Mouse (Mus musculus) limb, embryonic 11.5 days (tissue): Measurements from ENCODE around the gene Ghrh. TPM values are rescaled to one million over a fixed set of nuclear protein-coding genes. Genes with fewer than 3 reads are reported as not detected.
A peak's percentile ranks its signal among the peaks of the same experiment; 100 is the strongest.

Experiments
- ATAC-seq: fragments of 200-750 bp; cut with Nextera tagmentation; 2 replicates; pipeline ENCODE4 v1.8.0; 2017; ENCODE audit warnings: low read depth; ENCODE audit not compliant: insufficient number of reproducible peaks, low FRiP score, low TSS enrichment
- DNase-seq: peaks from one replicate; pipeline ENCODE4 v3.0.0-alpha.2; 2015; ENCODE audit warnings: low spot score
- H3K27ac ChIP-seq: fragments of 300-500 bp; sonication (generic); replicated peaks from 2 replicates; pipeline ENCODE4 v1.5.1; 2014; ENCODE audit warnings: low read depth, mild to moderate bottlenecking, low read length
- H3K27me3 ChIP-seq: fragments of 300-500 bp; sonication (generic); 2 replicates; pipeline ENCODE4 v1.6.1; 2014; ENCODE audit warnings: mild to moderate bottlenecking, low read length, mixed read lengths; ENCODE audit not compliant: control insufficient read depth, insufficient read depth
- H3K36me3 ChIP-seq: fragments of 300-500 bp; sonication (generic); 2 replicates; pipeline ENCODE4 v1.6.1; 2014; ENCODE audit warnings: mild to moderate bottlenecking, low read length, moderate library complexity, mixed read lengths; ENCODE audit not compliant: control insufficient read depth, insufficient read depth
- H3K4me1 ChIP-seq: fragments of 300-500 bp; sonication (generic); 2 replicates; pipeline ENCODE4 v1.6.1; 2014; ENCODE audit warnings: low read length, mixed read lengths; ENCODE audit not compliant: control insufficient read depth, insufficient read depth
- H3K4me2 ChIP-seq: fragments of 300-500 bp; sonication (generic); 2 replicates; pipeline ENCODE4 v1.6.1; 2014; ENCODE audit warnings: low read depth, mild to moderate bottlenecking, moderate library complexity; ENCODE audit not compliant: severe bottlenecking
- H3K4me3 ChIP-seq: fragments of 300-500 bp; sonication (generic); 2 replicates; pipeline ENCODE4 v1.5.1; 2014; ENCODE audit warnings: low read depth, low read length
- H3K9ac ChIP-seq: fragments of 300-500 bp; sonication (generic); 2 replicates; pipeline ENCODE4 v1.6.1; 2014; ENCODE audit warnings: mild to moderate bottlenecking, low read length
- H3K9me3 ChIP-seq: fragments of 300-500 bp; sonication (generic); 2 replicates; pipeline ENCODE4 v1.6.1; 2016; ENCODE audit warnings: low read length; ENCODE audit not compliant: control insufficient read depth
- WGBS: fragments of 180-500 bp; shearing (Covaris S2); extraction: QIAGEN DNeasy Blood & Tissue Kit; methylation state at CpG from one replicate; pipeline ENCODE4 v1.1.7; 2014; 5-methylcytosine and 5-hydroxymethylcytosine counted together
- polyA plus RNA-seq: library from polyadenylated mRNA; unstranded; fragments of >200 nt; fragmentation: Nextera tagmentation; extraction: Ambion mirVana; gene quantifications from 2 replicates; pipeline ENCODE4 v1.2.1, GENCODE M21; 2014

The Ghrh gene
- polyA plus RNA-seq, 1 experiment from 2014 or later, result not detected

DNA sequence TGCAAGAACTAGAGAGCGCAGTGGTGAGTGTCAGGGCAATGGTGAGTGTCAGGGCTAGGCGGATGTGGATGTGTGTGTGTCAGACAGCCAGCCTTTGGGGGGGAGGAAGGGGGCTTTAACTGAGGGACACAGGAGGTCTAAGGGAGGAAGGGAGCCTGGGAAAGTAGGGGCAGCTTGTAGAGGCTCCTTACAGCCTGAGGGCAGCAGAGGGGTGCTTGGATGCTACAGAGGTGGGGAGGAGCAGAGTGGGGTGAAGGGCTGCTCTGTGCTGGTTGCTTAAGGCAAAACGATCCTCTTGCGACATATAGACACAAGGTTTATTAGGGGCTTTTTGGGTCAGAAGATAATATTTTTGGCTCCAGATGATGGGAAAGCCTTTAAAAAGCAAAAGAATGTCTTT, 37.5 kb upstream of the Ghrh start:
- DNase-seq (no peak), ATAC-seq (no peak)
- Histone ChIP-seq H3K4me3 (no peak overlapping the region), H3K4me1 (no peaks in the 10 kb centered on the region), H3K27me3 (no peaks in the 10 kb centered on the region), H3K27ac (no peak overlapping the region), H3K9me3 (no peaks in the 10 kb centered on the region), H3K9ac (no peak overlapping the region), H3K4me2 (no peak overlapping the region), H3K36me3 (peaks cover 3% of the 10 kb centered on the region; the same call in 1 of the 2 replicates)
- 86% methylated on average over 4 of the region's 4 CpGs for WGBS

DNA sequence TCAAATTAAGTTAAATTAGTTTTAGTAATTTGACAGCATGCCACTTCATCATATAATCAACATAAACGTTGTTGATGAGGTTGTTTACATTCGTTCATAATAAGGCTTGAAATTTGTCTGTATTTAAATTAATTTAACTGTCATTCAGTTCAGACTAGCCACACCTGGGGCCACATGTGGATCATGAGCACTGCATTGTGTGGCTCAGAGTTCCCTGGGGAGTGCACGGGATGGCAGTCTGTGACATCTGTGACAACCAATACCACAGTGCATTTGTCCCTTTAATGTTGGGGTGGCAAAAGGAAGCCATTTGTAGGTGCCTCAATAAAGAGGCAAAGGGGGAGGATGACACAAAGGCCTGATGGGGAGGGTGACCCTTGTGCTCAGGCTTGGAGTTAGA, 29.7 kb upstream of the Ghrh start:
- H3K4me2 ChIP-seq, result no peak overlapping the region
- H3K27me3 ChIP-seq, result no peaks in the 10 kb centered on the region
- no peak overlapping the region for H3K4me3 ChIP-seq
- no peaks in the 10 kb centered on the region for H3K9me3 ChIP-seq
- no peak for DNase-seq
- H3K4me1 ChIP-seq, result peaks cover 7% of the 10 kb centered on the region; the same call in 1 of the 2 replicates
- 50% methylated on average over 3 of the region's 3 CpGs for WGBS
- H3K36me3 ChIP-seq, result peaks cover 2% of the 10 kb centered on the region; the same call in 1 of the 2 replicates
- no peak for ATAC-seq
- no peak overlapping the region for H3K9ac ChIP-seq
- H3K27ac ChIP-seq, result no peak overlapping the region

DNA sequence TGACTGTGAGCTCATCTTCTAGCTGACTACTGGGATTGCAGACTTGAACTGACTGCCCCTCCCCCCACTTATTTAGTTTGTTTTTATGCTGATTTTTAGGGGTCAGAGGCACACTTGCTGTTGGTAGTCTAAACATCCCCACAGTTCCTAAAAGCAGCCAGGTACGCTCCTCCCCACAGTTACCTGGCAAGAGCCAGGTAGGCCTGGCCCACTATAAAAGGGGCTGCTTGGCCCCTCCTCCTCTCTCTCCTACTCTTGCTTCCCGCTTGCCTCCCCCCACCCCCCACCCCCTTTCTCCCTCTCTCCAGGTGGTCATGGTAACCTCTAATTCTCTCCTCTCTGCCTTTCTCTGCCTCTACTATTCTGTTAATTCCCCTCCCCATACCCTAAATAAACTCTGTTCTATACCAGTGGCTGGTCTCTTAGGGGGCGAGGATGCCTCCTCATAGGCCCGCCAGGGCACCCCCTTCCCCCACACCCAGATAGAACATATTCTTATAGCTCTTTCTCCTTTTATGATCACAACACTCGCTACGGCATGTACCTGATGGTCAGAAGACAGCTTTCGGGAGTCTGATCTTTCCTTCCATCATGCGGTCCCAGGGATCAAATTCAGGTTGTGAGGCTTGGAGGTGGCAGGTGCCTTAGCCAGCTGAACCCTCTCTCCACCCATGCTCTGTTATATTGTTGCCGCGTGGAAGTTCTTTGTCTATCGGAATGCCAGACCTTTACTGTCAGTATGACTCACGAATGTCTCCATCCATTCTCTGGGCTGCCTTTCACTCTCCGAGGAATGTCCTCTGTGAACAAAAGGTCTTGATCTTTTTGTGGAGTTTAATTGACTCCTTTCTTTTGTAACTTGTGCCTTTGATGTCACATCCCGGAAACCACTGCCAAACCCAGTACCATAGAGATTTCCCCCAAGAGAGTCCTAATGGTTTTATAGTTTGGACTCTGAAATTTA, 28.8 kb upstream of the Ghrh start:
- DNase-seq (no peak), ATAC-seq (no peak)
- 0 out of 2 replicates have a peak overlapping the region, but pooled peaks have one; percentile 12 for H3K9ac ChIP-seq
- H3K4me1 ChIP-seq, result peaks cover 7% of the 10 kb centered on the region; the same call in 1 of the 2 replicates
- H3K4me3 ChIP-seq, result no peak overlapping the region
- H3K27ac ChIP-seq, result no peak overlapping the region
- H3K9me3 ChIP-seq, result no peaks in the 10 kb centered on the region
- no peaks in the 10 kb centered on the region for H3K27me3 ChIP-seq
- no peak overlapping the region for H3K4me2 ChIP-seq
- WGBS, result 37% methylated on average over 14 of the region's 14 CpGs
- H3K36me3 ChIP-seq, result peaks cover 2% of the 10 kb centered on the region; the same call in 1 of the 2 replicates

DNA sequence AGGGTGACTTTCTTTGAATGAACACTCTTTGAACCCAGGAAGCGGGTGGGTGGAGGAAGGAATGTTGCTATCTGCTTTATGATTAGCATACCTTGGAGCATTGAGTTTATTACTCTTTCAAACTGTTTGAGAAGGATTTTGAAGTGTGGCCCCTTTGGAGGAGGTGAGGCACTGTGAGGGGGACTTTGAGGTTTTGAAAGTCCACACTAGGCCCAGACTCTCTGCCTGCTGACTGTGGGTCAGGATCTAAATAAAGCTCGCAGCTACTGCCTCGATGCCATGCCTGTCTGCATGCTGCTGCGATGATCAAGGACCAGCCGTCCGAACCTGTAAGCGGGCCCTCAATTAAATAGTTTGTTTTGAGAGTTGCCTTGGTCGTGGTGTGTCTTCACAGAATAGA, 27.7 kb upstream of the Ghrh start:
- ATAC-seq, result no peak
- Histone ChIP-seq H3K27ac (no peak overlapping the region), H3K9ac (no peak overlapping the region), H3K4me1 (peaks cover 7% of the 10 kb centered on the region; the same call in 1 of the 2 replicates), H3K9me3 (no peaks in the 10 kb centered on the region), H3K4me3 (no peak overlapping the region), H3K4me2 (no peak overlapping the region), H3K36me3 (peaks cover 2% of the 10 kb centered on the region; the same call in 1 of the 2 replicates), H3K27me3 (no peaks in the 10 kb centered on the region)
- 59% methylated on average over 8 of the region's 8 CpGs for WGBS
- no peak for DNase-seq

DNA sequence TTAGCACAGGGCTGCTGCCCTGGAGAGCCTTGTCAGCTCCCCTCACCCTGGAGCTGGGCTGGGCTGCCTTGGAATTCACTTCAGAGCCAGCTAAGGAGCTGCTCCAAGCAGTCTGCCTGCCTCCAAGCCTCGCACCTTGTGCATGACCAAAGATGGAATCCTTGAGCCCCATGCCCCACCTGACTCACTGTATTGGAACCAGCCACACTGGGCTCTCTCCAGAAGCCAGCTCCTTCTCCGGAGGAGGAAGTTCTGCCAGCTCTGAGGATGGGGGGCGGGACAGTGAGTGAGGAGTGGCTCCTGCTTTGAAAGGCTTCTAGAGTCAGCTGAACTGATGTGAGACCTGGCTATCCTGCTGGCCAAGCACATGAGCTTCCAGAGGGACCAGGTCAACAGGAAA, 26.4 kb upstream of the Ghrh start:
- no peak overlapping the region for H3K27ac ChIP-seq
- H3K4me1 ChIP-seq, result peaks cover 7% of the 10 kb centered on the region; the same call in 1 of the 2 replicates
- H3K36me3 ChIP-seq, result peaks cover 2% of the 10 kb centered on the region; the same call in 1 of the 2 replicates
- WGBS, result 82% methylated on average over 3 of the region's 3 CpGs
- no peak overlapping the region for H3K9ac ChIP-seq
- no peak overlapping the region for H3K4me2 ChIP-seq
- H3K9me3 ChIP-seq, result no peaks in the 10 kb centered on the region
- no peak overlapping the region for H3K4me3 ChIP-seq
- H3K27me3 ChIP-seq, result no peaks in the 10 kb centered on the region
- DNase-seq (no peak), ATAC-seq (no peak)

DNA sequence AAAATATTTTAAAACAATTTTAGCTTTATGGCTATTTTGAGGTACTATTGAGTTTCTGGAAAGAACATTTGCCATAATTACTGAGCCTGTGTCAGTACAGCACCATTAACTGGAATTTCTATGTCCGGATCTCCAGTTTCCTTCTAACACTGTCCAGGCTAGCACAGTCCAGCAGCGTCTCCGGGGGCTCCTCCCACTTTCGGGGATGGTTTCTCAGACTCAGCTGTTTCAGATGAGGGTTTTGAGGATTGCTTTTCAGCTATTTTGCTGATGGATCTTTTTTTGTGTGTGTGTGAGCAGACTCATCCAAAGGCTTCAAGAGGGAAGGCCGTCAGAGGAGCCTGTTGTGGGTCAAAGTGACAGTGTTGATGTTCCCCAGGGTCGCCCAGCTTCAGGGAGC, 24.4 kb upstream of the Ghrh start:
- H3K27me3 ChIP-seq, result no peaks in the 10 kb centered on the region
- no peak overlapping the region for H3K4me2 ChIP-seq
- peaks cover 2% of the 10 kb centered on the region; the same call in 1 of the 2 replicates for H3K36me3 ChIP-seq
- ATAC-seq (no peak), DNase-seq (no peak)
- no peak overlapping the region for H3K9ac ChIP-seq
- no peaks in the 10 kb centered on the region for H3K9me3 ChIP-seq
- H3K4me3 ChIP-seq, result no peak overlapping the region
- whole genome bisulfite sequencing, result 75% methylated on average over 6 of the region's 6 CpGs
- H3K27ac ChIP-seq, result no peak overlapping the region
- peaks cover 11% of the 10 kb centered on the region for H3K4me1 ChIP-seq

DNA sequence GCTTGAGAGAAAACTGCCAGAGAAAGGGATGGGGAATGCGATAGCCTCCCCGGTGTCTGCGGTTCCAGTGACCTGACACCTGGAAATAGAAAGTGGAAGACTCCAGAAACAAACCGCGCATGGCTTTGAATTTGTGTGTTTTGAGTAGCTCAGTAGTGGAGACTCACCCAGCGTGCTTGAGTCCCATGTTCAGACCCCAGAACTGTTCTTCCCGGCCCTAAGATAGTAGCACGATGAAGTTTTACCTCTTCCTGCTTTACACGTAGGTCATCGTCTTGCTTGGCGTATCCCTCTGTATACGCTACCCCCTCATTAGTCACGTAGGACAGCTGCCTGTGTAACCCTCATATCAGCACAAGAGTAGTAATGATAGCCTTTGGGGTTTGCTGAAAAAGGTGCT, 20.7 kb upstream of the Ghrh start:
- H3K27me3 ChIP-seq, result no peaks in the 10 kb centered on the region
- DNase-seq (no peak), ATAC-seq (peak; percentile 2; the same call in 1 of the 2 replicates)
- peak overlapping the region; percentile 92 for H3K4me3 ChIP-seq
- H3K9ac ChIP-seq, result peak overlapping the region; percentile 97
- no peaks in the 10 kb centered on the region for H3K36me3 ChIP-seq
- peaks cover 4% of the 10 kb centered on the region; the same call in 1 of the 2 replicates for H3K4me1 ChIP-seq
- H3K27ac ChIP-seq, result peak overlapping the region; percentile 82
- peak overlapping the region; percentile 88 for H3K4me2 ChIP-seq
- H3K9me3 ChIP-seq, result no peaks in the 10 kb centered on the region
- 6% methylated on average over 13 of the region's 13 CpGs for WGBS

DNA sequence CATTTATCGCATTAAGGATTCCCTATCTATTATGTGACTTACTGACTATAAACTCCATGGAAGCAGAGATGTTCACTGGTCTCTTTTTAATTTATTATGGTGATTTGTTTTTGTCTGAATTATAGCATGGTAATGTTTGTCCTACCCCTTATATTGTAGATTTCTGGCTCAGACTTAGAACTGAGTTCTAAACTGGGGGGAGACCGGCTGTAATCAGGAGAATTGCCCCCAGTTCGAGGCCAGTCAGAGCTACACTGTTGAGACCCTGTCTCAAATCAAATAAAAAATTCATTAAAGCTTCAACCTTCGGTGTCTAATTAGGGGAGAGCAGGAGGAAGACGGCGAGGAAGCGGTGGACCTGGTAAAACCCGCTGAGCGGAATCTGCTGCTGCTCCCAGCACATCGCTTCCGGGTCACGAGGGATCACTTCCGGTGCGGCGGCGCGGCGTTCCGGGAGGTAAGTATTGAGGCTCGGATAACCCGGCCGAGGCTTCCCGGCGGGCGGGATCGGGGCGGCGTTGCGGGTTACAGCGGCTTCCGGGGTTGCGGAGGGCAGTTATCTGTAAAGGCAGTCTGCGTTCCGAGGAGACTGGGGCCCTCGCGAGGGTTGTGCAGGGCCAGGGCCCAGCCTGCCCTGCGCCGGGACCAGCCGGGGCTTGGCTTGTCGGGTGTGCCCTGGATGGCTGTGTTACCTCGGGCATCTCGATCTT, 20.0 kb upstream of the Ghrh start, which contains the start of gene Manbal:
Gene Manbal (plus strand): TSS at position 411 of the 710 bp plus-strand sequence.
- Histone ChIP-seq H3K4me1 (peaks cover 4% of the 10 kb centered on the region; the same call in 1 of the 2 replicates), H3K27ac (peak within 1 kb of the TSS; percentile 82), H3K9me3 (no peaks in the 10 kb centered on the region), H3K4me2 (peak within 1 kb of the TSS; percentile 88), H3K4me3 (peak within 1 kb of the TSS; percentile 92), H3K27me3 (no peaks in the 10 kb centered on the region), H3K36me3 (no peaks in the 10 kb centered on the region), H3K9ac (peak within 1 kb of the TSS; percentile 97)
- peak; percentile 81 for ATAC-seq
- DNase-seq, result peak; percentile 99
- 3% methylated on average over 42 of the region's 42 CpGs for WGBS
